Mouse (Mus musculus) lung, postnatal 4 days (tissue): ENCODE measurements around the gene Kat8.
"Not testable (repeated sequence)": the region's sequence is repeated elsewhere in the genome, so short reads cannot be mapped to it uniquely, and the experiment has no call there.

ENCODE experiments used
- DNase-seq, 2 experiments: peaks; one replicate each; pipeline ENCODE4 v3.0.0; 2021

The Kat8 gene

GRCm38 (mm10) chr7:127912190-127912871 lies at the start of gene Kat8:
Gene Kat8, plus strand, starts transcription at chr7:127912516.
- peak; percentile 90 to 92 for DNase-seq

GRCm38 (mm10) chr7:127866434-127866833 lies 45.9 kb upstream of the Kat8 start:
- DNase-seq, result no peak

GRCm38 (mm10) chr7:127867641-127868040 lies 44.7 kb upstream of the Kat8 start:
- DNase-seq, result no peak

- DNase-seq, result no peak
Measured at GRCm38 (mm10) chr7:127869149-127869810, 43.0 kb upstream of the Kat8 start.

GRCm38 (mm10) chr7:127870136-127870821 lies 42.0 kb upstream of the Kat8 start:
- no peak for DNase-seq

- no peak for DNase-seq
Measured at GRCm38 (mm10) chr7:127874812-127875626, 37.3 kb upstream of the Kat8 start.

GRCm38 (mm10) chr7:127875627-127876001 lies 36.7 kb upstream of the Kat8 start:
- peak; percentile 95 to 98 for DNase-seq

- peak; percentile 83 to 87 for DNase-seq
Measured at GRCm38 (mm10) chr7:127876041-127876466, 36.3 kb upstream of the Kat8 start, which contains the start of gene Zfp646. Gene Zfp646, plus strand, starts transcription at chr7:127876221.

GRCm38 (mm10) chr7:127876467-127877348 lies 35.6 kb upstream of the Kat8 start, which contains the start of gene Zfp668:
Gene Zfp668, minus strand, starts transcription at chr7:127876828.
- peak; percentile 93 to 94 for DNase-seq

- no peak for DNase-seq
Measured at GRCm38 (mm10) chr7:127879301-127879700, 33.0 kb upstream of the Kat8 start.

GRCm38 (mm10) chr7:127880431-127880830 lies 31.9 kb upstream of the Kat8 start:
- DNase-seq, result no peak

GRCm38 (mm10) chr7:127885951-127886350 lies 26.4 kb upstream of the Kat8 start:
- peak; percentile 59 to 86 for DNase-seq

GRCm38 (mm10) chr7:127886551-127886950 lies 25.8 kb upstream of the Kat8 start:
- DNase-seq, result no peak

GRCm38 (mm10) chr7:127887191-127887590 lies 25.1 kb upstream of the Kat8 start:
- DNase-seq, result no peak

- no peak for DNase-seq
Measured at GRCm38 (mm10) chr7:127887781-127888180, 24.5 kb upstream of the Kat8 start.

- DNase-seq, result no peak
Measured at GRCm38 (mm10) chr7:127888821-127889220, 23.5 kb upstream of the Kat8 start.

- DNase-seq, result peak; percentile 30 to 55
Measured at GRCm38 (mm10) chr7:127890798-127891197, 21.5 kb upstream of the Kat8 start, which contains the start of gene Prss53. Gene Prss53, minus strand, starts transcription at chr7:127890970.

GRCm38 (mm10) chr7:127894480-127894879 lies 17.8 kb upstream of the Kat8 start:
- no peak for DNase-seq

GRCm38 (mm10) chr7:127895442-127895841 lies 16.9 kb upstream of the Kat8 start, which contains the start of the genes Gm21974 and Vkorc1:
Gene Gm21974, minus strand, starts transcription at chr7:127895454.
Gene Vkorc1, minus strand, starts transcription at chr7:127895617.
- DNase-seq, result peak; percentile 95 to 98

GRCm38 (mm10) chr7:127895891-127896290 lies 16.4 kb upstream of the Kat8 start:
- DNase-seq, result not testable (repeated sequence)

- DNase-seq, result peak; percentile 51 to 72
Measured at GRCm38 (mm10) chr7:127896384-127896783, 15.9 kb upstream of the Kat8 start.
